Mouse (Mus musculus): ENCODE results near the gene Ighmbp2.
"Not testable (repeated sequence)": the region's sequence is repeated elsewhere in the genome, so short reads cannot be mapped to it uniquely, and the experiment has no call there.

Gene Ighmbp2

GRCm38 (mm10) chr19:3275744-3276365 is 7.0 kb downstream of the Ighmbp2 start:
- no peak for DNase-seq

DNA sequence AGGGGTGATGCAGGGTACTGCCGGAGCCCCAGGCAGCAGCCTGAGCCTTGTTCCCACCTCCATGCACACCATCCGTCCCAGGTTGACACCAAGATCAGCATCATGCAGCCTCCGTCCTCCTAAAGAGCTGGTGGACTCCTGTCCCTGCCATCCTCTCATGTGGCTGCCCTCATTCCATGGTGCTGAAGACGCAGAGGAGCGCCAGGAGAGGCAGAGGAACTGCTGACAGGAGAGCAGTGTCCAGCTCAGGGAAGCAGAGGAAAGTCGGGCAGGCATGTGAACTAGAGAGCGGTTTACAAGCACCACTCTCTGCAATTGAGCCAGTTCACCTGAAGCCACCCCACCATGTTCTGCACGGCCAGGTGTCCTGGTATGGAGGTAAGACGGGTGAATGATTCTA is 9.5 kb downstream of the Ighmbp2 start:
- no peak for DNase-seq

DNA sequence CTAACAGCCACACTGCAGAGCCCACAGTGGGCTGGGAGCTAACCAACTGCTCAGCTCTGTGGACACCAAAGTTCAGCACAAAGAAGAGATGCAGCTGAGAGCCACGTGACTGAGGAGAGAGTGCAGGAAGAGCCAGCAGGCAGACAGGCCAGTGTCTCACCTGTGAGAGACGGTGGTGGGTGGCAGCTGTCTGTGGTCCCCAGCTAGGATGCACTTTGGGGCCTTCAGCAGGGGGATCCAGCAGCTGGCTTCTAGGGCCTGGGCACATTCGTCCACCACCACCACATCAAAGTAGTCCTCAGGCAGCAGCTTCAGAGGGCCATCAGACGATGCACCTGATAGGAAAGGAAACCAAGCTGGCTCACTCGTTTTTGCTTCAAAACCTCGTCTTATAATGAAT is 11.5 kb downstream of the Ighmbp2 start:
- DNase-seq: no peak

- no peak for DNase-seq
These were observed 13.0 kb downstream of the Ighmbp2 start for GRCm38 (mm10) chr19:3269803-3270202.

GRCm38 (mm10) chr19:3269279-3269678 is 13.5 kb downstream of the Ighmbp2 start:
- no peak for DNase-seq

GRCm38 (mm10) chr19:3268218-3268980 is 14.4 kb downstream of the Ighmbp2 start:
- peak; percentile 0 for DNase-seq

- peak; percentile 0 for DNase-seq
These were observed 15.5 kb downstream of the Ighmbp2 start for GRCm38 (mm10) chr19:3267340-3267739.

GRCm38 (mm10) chr19:3266676-3267075 is 16.1 kb downstream of the Ighmbp2 start:
- DNase-seq: no peak

GRCm38 (mm10) chr19:3266136-3266535 is 16.7 kb downstream of the Ighmbp2 start:
- peak; percentile 0 for DNase-seq

DNA sequence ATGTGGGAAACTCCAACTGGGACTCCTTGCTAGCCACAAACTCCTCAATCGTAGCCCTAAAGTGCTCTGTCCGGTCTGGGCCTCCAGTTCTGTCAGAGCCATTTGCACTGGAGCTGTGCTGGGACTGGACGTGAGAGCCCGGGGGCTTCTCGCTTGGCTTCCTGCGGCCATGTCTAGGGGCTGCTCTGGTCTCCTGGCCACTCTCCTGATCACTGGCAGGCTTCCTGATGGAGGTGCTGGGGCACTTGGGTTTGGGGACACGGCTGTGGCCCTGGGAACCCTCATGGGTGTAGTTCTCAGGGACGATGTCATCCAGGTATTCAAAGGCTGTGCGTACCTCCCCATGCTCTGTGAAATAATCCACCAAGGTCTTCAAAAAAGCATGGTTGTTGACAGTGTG is 17.6 kb downstream of the Ighmbp2 start:
- peak; percentile 0 for DNase-seq

GRCm38 (mm10) chr19:3264348-3264747 is 18.5 kb downstream of the Ighmbp2 start:
- peak; percentile 0 for DNase-seq

DNA sequence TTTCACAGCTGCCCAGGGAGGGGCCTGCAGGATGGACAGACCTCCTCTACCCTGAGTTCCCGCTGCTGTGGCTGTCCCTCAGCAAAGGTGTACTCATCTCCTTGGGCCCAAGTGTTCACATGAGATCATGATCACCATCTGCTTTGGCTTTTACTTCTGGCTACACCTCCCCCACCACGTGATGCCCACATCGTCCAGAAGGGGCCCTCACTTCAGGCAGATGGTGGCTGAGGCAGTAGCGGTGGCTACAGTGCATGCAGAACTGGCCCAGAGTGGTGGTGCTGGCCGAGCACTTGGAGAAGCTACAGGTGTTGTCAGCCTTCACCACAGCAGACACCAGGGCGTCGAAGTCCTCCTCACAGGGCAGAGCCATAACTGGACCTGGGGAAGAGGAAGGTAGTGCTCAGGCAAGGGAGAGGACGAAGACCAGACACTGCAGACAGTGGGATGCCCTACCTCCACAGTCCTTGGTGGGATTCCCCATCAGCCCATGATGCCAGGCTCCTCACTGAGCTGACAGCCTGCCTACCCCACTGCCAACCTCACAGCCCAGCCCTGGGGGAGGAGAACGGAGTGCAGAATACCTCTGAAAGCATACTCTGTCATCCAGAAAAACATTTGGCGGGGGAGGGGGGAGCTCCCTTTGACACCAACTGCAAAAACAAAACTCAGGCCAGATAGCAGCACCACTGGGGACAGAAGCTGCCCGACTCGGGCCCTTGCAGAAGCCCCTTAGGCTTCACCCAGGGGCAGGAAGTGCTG is 20.9 kb downstream of the Ighmbp2 start:
- no peak for DNase-seq

DNA sequence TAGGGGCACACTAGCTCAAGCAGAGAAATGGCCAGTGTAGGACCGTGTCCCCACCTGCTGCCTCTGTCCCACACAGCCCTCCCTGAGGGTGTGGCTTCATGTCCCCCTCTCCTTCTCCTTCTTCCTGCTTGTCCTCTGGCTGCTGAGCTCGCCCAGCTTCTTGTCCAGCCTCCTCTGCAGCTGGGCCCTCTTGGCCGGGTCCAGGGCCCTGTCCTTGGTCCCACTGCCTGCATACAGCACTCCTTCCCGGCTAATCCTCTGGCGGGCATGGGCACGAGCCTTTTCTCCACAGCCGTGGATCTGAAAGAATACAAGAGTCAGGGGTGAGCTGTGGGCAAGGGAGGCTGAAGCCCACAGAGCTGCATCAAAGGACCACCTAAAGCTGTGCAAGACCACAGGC is 21.5 kb downstream of the Ighmbp2 start:
- DNase-seq: no peak

DNA sequence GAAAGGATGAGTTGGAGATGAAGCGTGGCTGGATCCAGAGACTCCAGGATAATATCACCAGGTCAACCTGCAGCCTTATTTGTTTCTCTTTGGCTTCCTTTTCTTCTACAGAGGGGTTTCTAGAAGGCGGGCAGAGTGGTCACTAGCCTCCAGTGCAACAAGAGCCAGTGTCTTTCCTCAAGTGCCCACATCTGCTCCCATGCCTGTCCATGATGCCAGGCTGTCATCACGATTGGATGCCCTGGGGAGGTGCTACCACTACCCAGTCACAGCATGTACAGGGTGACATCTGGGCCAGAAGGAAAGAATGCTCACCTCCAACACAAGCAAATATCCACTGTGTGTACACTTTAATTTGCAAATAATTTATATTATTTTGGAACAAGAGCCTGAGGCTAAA is 22.2 kb downstream of the Ighmbp2 start:
- no peak for DNase-seq

GRCm38 (mm10) chr19:3260016-3260415 is 22.8 kb downstream of the Ighmbp2 start:
- no peak for DNase-seq

- not testable (repeated sequence) for DNase-seq
These were observed 57.6 kb downstream of the Ighmbp2 start for GRCm38 (mm10) chr19:3225261-3225660.

DNA sequence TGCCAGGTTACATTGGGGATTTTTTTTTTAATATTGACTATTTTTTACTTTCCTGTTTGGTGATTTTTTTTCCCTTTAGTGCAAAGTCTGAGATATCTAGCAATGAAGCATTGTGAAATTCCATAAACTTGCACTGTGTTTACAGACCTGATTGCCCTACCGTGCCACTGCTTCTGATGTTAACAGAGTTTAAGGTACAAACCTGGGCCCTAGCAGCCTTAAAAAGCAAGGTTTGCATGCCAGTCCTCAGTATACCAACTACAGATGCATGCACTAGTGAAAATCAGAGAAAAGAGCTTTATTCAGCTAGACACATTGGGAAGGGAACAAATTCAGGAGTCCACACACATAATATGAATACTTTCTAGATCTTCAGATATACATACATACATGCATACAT is 67.9 kb downstream of the Ighmbp2 start:
- DNase-seq: not testable (repeated sequence)
